Mouse (Mus musculus): Measurements from ENCODE around the gene Lrrc55. TPM values are rescaled to one million over a fixed set of nuclear protein-coding genes. Genes with fewer than 3 reads are reported as not detected.

Lrrc55 gene
- polyA plus RNA-seq, 1 experiment from 2014 or later = 0.33 TPM

DNA sequence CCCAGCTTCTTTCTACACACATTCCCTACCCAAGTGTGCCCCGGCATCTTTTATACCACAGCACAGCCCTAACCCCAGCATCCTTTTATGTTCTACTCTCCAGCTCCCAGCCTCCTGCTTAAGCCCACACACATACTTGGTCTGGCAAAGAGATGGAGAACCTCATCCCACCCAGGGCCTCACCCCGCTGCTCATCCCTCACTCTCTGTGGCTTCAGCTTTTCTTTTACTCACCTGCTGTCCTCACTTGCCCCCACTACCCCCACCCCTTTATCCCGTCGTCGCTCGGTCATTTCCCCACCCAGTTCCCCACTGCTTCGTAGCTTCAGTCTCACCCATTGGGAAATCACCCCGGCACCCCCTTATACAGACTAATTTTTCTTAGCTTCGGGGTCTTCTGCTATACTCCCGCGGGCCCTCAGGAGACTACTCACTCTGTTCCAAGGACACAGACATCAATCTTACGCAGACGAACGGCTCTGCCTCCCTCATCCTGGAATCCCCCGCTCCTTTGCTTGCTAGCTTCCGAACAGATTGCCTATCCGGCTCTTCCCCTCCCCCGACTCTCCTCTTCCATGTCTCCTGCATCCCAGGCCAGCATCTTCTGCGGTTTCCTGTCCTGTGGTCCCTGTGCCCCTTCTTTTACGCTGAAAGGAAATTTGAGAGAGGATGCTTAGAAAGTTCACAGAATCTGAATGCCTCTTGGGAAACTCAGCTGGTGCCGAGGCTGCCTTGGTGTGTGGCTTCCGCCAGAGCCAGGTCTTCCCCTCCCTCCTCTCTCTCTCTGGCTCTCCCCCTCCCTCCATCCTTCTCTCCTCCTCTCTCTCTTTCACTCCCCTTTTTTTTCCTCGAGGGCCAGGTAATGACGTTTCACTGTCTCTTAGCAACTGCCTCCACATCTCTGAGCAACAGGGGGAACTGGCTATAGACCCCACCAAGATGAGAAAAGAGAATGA, 1.3 kb upstream of the Lrrc55 start:
- H3K27me3 ChIP-seq (ENCODE audit: insufficient read depth, low read length) = no peaks in the 10 kb centered on the region
- 5% methylated on average over 24 of the region's 24 CpGs for WGBS
- H3K9me3 ChIP-seq (ENCODE audit: low read depth, low read length) = no peaks in the 10 kb centered on the region
- DNase-seq (peak; percentile 8), ATAC-seq (ENCODE audit: insufficient read depth) (peak; percentile 63; the same call in 1 of the 2 replicates)
- peak overlapping the region; percentile 10; the same call in 1 of the 2 replicates for H3K4me3 ChIP-seq (ENCODE audit: low read depth, low read length)
- no peak for TF ChIP-seq CTCF (IDR thresholded peaks at IDR 0.05; ENCODE audit: low read depth)
- no peaks in the 10 kb centered on the region for H3K4me1 ChIP-seq (ENCODE audit: insufficient read depth)
- no peak overlapping the region for H3K27ac ChIP-seq (ENCODE audit: low read depth)
- H3K36me3 ChIP-seq (ENCODE audit: insufficient read depth) = no peaks in the 10 kb centered on the region
- H3K4me2 ChIP-seq = peak overlapping the region; percentile 50
- H3K9ac ChIP-seq = no peak overlapping the region

DNA sequence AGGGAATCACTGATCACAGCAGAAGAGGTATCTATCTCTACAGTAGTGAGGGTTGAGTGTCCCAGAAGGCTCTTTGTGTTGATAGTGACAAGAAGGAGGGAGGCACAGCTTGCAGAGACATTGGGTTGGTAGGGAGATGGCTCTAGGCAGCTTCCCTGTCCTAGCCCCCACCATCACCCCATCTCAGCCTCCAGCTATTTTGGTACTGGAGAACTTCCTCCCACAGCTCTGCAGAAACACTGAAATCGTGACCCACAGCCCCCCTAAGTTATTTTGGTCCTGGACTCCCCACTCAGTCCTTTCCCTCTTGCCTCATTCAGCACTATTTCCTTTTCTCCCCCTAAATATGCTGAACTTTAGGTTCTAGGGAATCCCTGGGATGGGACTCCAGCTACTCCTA, 2.4 kb downstream of the Lrrc55 start:
- no peak for ATAC-seq (ENCODE audit: insufficient read depth)

DNA sequence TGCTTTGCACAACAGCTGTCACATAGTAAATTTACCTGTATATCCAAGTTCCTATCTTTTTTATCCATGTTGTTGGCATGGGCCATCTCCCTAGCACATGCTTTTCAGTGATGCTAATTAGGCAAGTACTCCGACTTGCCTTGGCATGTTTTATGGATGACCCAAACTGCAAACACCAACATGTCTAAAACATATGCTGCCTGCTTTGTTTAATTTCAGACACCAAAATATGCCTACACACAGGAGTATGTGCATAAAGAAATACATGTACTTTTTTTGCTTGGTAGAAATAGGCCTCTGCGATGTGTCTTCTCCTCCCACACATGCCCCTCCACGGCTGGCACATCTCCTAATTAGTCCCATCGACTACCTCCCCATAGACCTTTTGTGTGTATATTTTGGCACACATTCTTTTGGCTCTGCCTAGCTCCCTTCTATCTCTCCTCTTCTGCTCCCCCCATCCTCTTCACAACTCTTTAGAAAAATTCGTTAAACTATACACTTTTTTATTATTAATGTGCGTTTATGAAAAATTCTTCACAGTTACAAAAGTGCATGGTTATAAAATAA, 9.3 kb downstream of the Lrrc55 start:
- H3K27me3 ChIP-seq (ENCODE audit: insufficient read depth, low read length) = no peaks in the 10 kb centered on the region
- H3K9ac ChIP-seq = no peak overlapping the region
- ATAC-seq (ENCODE audit: insufficient read depth) (no peak), DNase-seq (no peak)
- 82% methylated on average over 6 of the region's 6 CpGs for WGBS
- no peaks in the 10 kb centered on the region for H3K9me3 ChIP-seq (ENCODE audit: low read depth, low read length)
- H3K4me3 ChIP-seq (ENCODE audit: low read depth, low read length) = no peak overlapping the region
- no peaks in the 10 kb centered on the region for H3K36me3 ChIP-seq (ENCODE audit: insufficient read depth)
- H3K4me2 ChIP-seq = no peak overlapping the region
- TF ChIP-seq CTCF (IDR thresholded peaks at IDR 0.05; ENCODE audit: low read depth) = no peak
- no peak overlapping the region for H3K27ac ChIP-seq (ENCODE audit: low read depth)
- H3K4me1 ChIP-seq (ENCODE audit: insufficient read depth) = no peaks in the 10 kb centered on the region

More for the DNA sequence above, 2.4 kb downstream of the Lrrc55 start:
- H3K27me3 ChIP-seq (ENCODE audit: insufficient read depth, low read length) = no peaks in the 10 kb centered on the region
- no peak overlapping the region for H3K4me2 ChIP-seq
- 64% methylated on average over 1 of the region's 1 CpGs for WGBS
- no peaks in the 10 kb centered on the region for H3K36me3 ChIP-seq (ENCODE audit: insufficient read depth)
- H3K27ac ChIP-seq (ENCODE audit: low read depth) = no peak overlapping the region
- TF ChIP-seq CTCF (IDR thresholded peaks at IDR 0.05; ENCODE audit: low read depth) = no peak
- no peaks in the 10 kb centered on the region for H3K9me3 ChIP-seq (ENCODE audit: low read depth, low read length)
- DNase-seq = no peak
- H3K9ac ChIP-seq = no peak overlapping the region
- H3K4me3 ChIP-seq (ENCODE audit: low read depth, low read length) = no peak overlapping the region
- H3K4me1 ChIP-seq (ENCODE audit: insufficient read depth) = no peaks in the 10 kb centered on the region

DNA sequence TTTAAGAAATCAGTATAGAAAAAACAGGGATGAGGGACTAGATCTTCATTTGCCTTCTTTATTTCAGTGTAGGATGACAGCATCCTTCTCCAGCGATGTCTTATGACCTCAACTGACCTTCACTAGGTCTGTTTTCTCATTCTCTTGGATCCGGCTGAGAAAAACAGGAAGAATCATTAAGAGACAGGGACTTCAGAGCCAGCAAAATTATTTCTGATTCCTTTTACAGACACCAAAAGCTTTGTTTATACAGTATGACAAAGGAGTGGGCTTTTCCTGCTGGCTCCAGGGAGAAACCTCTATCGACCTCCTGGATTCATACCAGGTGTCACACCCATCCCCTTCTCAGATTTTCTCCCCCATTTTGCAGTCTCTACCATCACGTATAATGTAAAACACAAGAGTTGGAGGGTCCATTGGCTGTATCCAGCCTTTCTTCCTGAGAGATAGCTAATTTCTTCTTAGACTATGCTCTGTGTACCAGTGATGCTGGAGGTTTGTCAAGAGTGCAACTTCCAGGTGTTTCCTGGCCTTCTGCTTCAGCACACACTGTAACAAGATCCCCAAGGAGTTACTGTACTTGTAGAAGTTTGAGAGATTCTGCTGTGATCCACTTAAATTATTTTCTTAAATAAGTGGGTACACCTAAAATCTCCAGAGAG, 18.7 kb downstream of the Lrrc55 start:
- no peaks in the 10 kb centered on the region for H3K36me3 ChIP-seq (ENCODE audit: insufficient read depth)
- H3K27ac ChIP-seq (ENCODE audit: low read depth) = no peak overlapping the region
- H3K4me3 ChIP-seq (ENCODE audit: low read depth, low read length) = no peak overlapping the region
- H3K4me2 ChIP-seq = no peak overlapping the region
- DNase-seq (peak; percentile 32), ATAC-seq (ENCODE audit: insufficient read depth) (no peak)
- no peak for TF ChIP-seq CTCF (IDR thresholded peaks at IDR 0.05; ENCODE audit: low read depth)
- H3K9me3 ChIP-seq (ENCODE audit: low read depth, low read length) = no peaks in the 10 kb centered on the region
- WGBS = 38% methylated on average over 4 of the region's 4 CpGs
- no peak overlapping the region for H3K9ac ChIP-seq
- peaks cover 3% of the 10 kb centered on the region; the same call in 1 of the 2 replicates for H3K4me1 ChIP-seq (ENCODE audit: insufficient read depth)
- no peaks in the 10 kb centered on the region for H3K27me3 ChIP-seq (ENCODE audit: insufficient read depth, low read length)

DNA sequence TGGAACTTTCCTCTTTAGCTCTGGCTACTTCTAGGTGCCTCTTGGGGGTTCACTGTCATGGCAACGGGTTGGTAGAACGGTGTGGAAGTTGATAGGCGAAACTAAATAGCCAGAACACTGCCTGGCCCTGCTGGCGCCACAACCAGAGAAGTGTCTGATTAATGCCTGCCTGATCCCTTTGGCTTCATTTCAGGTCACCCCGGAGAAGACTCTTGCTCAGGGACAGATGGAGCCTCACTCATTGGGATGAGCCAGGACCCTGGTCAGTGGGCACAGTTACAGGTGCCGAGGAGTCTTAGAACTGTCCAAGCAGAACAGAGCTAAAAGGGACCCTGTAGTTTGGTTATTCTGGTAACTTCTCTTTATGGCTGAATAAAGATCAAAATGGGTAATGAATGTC, 23.5 kb downstream of the Lrrc55 start:
- no peaks in the 10 kb centered on the region for H3K9me3 ChIP-seq (ENCODE audit: low read depth, low read length)
- WGBS = 68% methylated on average over 6 of the region's 6 CpGs
- no peak for DNase-seq
- no peaks in the 10 kb centered on the region for H3K27me3 ChIP-seq (ENCODE audit: insufficient read depth, low read length)
- no peak for ATAC-seq (ENCODE audit: insufficient read depth)
- H3K4me3 ChIP-seq (ENCODE audit: low read depth, low read length) = no peak overlapping the region
- TF ChIP-seq CTCF (IDR thresholded peaks at IDR 0.05; ENCODE audit: low read depth) = no peak
- H3K36me3 ChIP-seq (ENCODE audit: insufficient read depth) = no peaks in the 10 kb centered on the region
- H3K4me1 ChIP-seq (ENCODE audit: insufficient read depth) = peaks cover 9% of the 10 kb centered on the region
- no peak overlapping the region for H3K27ac ChIP-seq (ENCODE audit: low read depth)
- no peak overlapping the region for H3K4me2 ChIP-seq
- H3K9ac ChIP-seq = no peak overlapping the region

DNA sequence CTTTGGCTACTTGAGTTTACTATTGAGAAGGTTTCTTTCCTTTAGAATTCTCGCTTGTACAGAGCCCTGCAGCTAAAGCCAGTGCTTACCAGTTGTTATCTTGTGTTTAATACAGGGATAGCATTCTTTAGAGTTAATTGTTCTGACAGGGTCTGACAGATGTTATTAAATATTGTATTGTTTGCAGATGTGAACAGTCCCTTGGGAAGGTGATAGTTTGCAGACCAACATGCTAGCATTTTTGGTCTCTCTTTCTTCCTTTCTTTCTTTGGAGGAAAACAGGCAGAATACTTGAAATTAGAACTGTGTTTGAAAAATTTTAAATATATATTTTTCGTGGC, 24.3 kb downstream of the Lrrc55 start:
- 24% methylated on average over 2 of the region's 2 CpGs for WGBS
- Histone ChIP-seq H3K4me1 (ENCODE audit: insufficient read depth) (peaks cover 9% of the 10 kb centered on the region), H3K4me3 (ENCODE audit: low read depth, low read length) (no peak overlapping the region), H3K27ac (ENCODE audit: low read depth) (peak overlapping the region; percentile 14; the same call in 1 of the 2 replicates), H3K4me2 (no peak overlapping the region), H3K36me3 (ENCODE audit: insufficient read depth) (no peaks in the 10 kb centered on the region), H3K9me3 (ENCODE audit: low read depth, low read length) (no peaks in the 10 kb centered on the region), H3K9ac (no peak overlapping the region), H3K27me3 (ENCODE audit: insufficient read depth, low read length) (no peaks in the 10 kb centered on the region)
- DNase-seq (no peak), ATAC-seq (ENCODE audit: insufficient read depth) (peak; percentile 53)
- no peak for TF ChIP-seq CTCF (IDR thresholded peaks at IDR 0.05; ENCODE audit: low read depth)
